Mouse (Mus musculus): Measurements from ENCODE around the gene Xcl1.

- TF ChIP-seq CTCF (IDR thresholded peaks at IDR 0.05) = no peak
- TF ChIP-seq EP300 (IDR thresholded peaks at IDR 0.05) = no peak
These were observed 21.5 kb upstream of the Xcl1 start for GRCm38 (mm10) chr1:164956725-164957399.

Measured in lung, postnatal 0 days (tissue).